Mouse (Mus musculus) adipocyte (in vitro differentiated cells): ENCODE results near the gene Stk39.

Experiments
- DNase-seq: peaks from one replicate; pipeline ENCODE4 v3.0.0-alpha.2; 2016; ENCODE audit warnings: low spot score

Stk39 gene

GRCm38 (mm10) chr2:68232929-68233328, 239.1 kb downstream of the Stk39 start:
- DNase-seq, result no peak

DNA sequence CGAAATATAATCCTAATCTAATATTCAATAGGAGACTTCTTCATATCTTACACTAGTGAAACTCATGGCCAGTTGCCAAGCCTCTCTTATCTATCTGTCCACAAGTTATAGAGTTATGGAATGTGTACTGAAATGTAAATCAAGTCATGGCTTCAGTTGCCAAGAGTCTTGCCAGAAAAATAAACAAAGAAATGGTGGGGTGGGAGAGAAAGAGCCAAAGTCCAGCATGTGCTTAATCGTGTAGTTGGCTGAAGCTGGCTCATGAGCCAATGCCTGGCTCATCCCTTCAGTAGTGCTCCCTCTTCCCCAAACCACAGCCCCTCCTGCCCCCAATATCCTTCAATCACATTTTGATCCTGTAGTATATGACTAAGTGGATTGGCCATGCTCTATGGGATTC, 242.2 kb downstream of the Stk39 start:
- no peak for DNase-seq

DNA sequence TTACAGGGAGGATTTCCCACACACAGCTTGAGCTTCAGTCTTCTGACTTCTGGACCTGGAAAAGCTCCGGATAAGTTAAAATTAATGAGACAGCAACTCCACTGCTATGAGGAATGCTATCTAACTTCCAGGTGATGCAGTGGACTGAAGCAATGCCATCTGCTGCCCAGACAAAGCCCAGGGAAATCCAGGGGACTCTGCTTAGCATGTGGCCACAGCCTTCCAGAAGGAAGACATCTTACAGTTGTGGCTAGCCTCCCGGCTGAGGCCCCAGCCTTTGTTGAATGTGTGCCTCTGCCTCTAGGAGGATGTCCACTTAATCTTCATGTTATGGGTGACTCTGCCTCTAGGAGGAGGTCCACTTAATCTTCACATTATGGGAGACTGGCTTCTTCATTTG, 243.0 kb downstream of the Stk39 start:
- DNase-seq, result no peak

DNA sequence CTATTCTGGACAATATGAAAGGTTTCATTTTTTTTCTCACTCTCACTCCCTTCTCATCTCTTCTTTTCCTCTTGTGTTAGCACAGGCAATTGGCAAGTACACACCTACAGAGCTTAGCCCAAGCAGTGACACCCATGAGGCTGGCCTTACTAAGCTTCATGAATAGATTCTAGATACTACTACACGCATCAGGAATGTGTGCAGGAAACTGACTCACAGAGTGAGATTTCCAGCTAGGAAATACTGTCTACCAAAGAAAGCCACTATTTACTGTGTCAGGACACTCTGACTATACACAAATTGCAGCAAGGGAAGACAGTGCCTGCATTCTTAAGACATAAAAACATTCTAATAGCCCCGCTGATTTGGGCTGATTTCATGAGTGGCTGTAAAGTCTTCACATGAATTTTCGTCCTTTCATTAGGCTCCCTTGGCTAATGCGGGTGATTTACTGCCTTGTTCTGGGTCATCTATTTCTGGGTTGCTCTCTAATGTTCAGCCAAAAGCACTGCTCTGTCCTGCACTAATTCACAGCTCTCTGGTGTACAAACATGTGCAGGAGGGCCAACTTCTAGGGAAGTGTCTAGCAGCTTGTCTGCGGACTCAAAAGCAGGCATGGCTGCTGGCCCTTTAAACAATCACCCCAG, 249.7 kb downstream of the Stk39 start:
- DNase-seq, result peak; percentile 21

DNA sequence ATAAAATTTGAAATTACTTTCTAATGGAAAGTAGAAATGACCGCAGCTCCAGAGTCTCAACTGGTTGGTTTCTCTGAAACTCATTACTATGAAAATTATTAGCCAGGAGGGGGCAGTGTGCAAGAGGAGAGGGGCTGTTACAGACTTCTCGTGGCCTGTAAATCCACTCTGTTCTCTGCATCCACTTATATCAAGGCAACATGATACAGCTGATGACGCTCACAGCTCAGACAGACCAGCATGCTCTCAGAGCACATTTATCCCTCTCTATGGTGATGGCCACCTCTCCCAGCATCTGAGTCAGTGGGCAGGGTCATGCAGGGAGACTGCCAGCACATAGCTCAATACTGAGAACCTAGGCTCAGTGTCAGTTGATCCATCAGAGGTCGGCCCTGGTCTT, 250.8 kb downstream of the Stk39 start:
- DNase-seq, result peak; percentile 10

GRCm38 (mm10) chr2:68219823-68220222, 252.2 kb downstream of the Stk39 start:
- no peak for DNase-seq

GRCm38 (mm10) chr2:68215176-68215575, 256.9 kb downstream of the Stk39 start:
- no peak for DNase-seq

DNA sequence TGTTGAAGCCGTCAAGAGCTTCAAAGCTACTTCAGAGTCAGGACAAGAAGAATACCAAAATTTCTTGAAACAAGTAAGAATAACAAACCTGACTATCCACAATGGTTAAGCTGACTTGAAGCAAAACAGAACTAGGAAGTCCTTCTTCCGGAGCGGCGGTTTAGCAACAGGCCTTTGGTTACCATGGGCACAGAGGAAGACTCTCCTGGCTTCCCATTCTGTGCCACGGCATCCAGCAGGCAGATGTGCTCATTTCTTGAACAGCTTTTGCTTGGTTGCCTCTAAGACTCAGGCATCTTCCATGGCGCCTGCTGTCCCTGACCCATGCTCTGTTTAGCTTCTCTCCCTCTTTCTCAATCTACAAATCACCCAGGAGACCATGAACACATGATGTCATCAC, 257.7 kb downstream of the Stk39 start:
- DNase-seq, result peak; percentile 37

DNA sequence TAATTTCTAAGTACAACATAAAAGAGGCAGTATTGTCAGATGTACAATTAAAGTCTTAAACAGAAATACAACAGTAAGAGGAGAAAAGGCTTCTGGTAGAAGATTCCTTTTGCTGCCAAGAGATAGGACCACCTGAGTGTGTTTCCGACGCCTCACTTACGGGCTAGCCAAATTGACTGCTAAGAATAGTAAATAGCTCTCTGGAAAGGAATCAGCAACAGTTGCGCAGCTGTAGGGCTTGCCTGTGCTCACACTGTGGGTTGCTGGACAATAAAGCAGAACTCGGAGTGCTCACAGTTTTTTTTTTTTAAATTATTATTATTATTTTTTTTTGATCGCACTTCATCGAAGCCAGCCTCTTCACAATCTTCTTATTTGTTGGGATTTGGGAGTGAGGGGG, 260.6 kb downstream of the Stk39 start:
- DNase-seq, result no peak

DNA sequence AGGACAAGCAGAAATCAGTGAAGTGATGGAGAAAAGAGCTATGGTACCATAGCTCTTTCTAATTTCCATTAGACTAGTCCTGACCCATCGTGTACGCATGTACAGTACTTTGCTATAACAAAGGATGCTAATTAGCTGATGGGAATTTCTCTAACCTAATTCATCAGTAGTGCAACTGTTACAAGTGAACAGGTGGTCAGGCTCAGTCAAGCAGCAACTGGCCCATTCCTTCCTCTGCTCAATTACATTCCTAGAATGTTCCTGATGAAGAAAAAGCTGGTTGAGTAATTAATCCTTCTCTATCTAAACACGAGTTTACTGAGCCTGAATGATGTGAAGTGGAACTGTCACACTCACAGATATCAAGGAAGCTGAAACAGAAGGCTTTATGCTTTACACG, 275.8 kb downstream of the Stk39 start:
- DNase-seq, result no peak

- DNase-seq, result no peak
These were observed 277.6 kb downstream of the Stk39 start for GRCm38 (mm10) chr2:68194444-68194843.

GRCm38 (mm10) chr2:68193465-68193837, 278.6 kb downstream of the Stk39 start:
- no peak for DNase-seq

DNA sequence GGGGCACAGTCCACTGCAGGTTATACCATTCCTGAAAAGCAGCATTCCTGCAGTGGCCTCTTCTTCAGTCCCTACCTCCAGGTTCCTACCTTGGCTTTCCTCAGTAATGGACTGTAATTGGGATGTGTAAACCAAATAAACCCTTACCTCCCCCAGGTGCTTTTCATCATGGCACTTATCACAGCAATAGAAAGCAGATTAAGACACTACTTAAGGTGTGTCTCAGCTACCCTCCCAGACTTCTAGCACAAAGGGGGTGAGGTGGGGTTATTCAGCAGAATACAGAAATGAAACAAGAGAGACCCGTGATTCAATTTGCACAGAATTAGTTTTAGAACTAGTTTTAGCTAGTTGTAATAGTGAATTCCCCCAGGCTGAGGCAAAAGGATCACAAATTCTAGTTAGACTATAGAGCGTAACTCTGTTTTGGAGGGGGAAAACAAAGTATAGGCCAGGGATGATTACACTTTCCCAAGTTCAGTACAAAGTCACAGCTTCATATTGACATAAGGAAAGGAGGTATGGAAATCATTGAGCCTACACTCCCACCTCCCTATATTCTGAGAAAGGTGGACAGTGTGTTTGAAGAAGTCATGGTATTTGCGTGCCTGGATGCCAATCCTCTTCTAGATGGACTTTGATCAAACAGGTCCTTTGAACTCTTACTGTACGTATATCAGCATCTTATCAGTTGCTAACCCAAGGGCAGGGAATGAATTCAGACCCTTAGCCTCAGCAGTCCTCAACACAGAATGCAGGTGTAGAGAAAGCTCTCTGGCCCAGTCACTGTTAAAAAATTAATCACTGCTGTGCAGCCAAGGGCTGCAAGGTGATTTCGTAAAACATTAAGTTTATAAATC, 279.2 kb downstream of the Stk39 start:
- no peak for DNase-seq

GRCm38 (mm10) chr2:68176425-68176824, 295.6 kb downstream of the Stk39 start:
- no peak for DNase-seq

DNA sequence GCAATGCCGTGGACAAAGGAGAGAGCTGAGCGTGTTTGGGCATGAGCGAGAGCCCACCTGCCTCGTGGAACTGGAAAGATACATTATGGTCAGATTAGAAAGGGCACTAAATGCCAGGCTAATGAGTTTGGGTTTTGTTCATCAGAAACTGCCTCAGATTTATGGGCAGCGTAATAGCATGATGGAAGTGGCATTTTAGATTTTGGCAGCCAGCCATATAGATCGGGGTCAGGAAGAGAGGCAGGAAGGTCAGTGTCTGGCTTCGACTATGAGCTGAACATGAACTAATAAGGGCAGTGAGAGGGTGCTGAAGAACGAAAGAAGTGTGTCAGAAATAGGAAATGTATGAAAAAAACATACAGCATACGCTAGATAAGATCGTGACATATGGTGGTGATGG, 300.8 kb downstream of the Stk39 start:
- peak; percentile 6 for DNase-seq

DNA sequence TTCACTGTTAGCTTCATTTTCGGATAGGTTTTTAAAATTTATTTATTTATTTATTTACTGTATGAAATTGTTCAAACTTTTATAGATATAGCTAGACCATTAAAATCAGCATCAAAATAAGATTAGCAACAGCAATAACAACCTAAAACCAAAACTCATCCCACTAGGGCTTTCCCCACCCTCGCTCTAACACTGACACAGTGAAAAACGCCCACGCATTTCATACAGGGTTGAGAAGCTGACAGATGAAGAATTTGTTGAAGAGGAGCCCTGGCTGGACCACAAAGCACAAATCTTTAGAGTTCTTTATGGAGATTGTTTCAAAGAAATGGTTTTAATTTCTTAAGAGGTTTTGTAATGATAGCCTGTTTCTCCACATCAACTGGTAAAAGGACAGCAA, 310.1 kb downstream of the Stk39 start:
- no peak for DNase-seq

- no peak for DNase-seq
These were observed 311.5 kb downstream of the Stk39 start for GRCm38 (mm10) chr2:68160566-68160965.
